Mouse (Mus musculus): ENCODE measurements around the gene Rnaset2b. TPM values are rescaled to one million over a fixed set of nuclear protein-coding genes. Genes with fewer than 3 reads are reported as not detected.
"Not testable (repeated sequence)": the region's sequence is repeated elsewhere in the genome, so short reads cannot be mapped to it uniquely, and the experiment has no call there.

The Rnaset2b gene
- polyA plus RNA-seq, 1 experiment from 2014 or later: 216 TPM

DNA sequence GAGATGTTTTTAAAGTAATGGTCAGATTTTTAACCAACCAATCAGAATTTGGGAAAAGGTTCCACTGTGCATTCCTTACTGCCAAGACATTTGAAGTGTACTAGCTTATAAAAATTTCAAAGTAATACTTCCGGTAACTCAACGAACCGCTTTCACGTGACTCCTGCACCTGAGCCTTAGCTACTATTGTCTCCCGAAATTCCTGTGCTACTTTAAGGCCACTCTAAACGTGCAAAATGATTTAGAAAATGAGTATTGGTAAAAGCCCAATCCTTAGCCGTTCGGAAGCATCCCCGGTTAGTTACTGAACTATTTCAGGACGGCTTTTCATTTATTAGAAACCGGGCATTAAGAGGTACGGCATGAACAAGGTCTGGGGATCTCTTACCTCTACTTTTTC, 10.1 kb upstream of the Rnaset2b start:
- H3K9me3 ChIP-seq (ENCODE audit: control insufficient read depth, low read length); H3K27me3 ChIP-seq (replicated peaks; ENCODE audit: control insufficient read depth, insufficient read depth, low read length); H3K36me3 ChIP-seq (ENCODE audit: control insufficient read depth, insufficient read depth, low read length); ATAC-seq (replicated peaks; ENCODE audit: low FRiP score, low TSS enrichment, low read depth); H3K4me1 ChIP-seq (replicated peaks; ENCODE audit: control insufficient read depth, insufficient read depth, low read length); H3K27ac ChIP-seq (ENCODE audit: low read depth): not testable (repeated sequence)
- Histone ChIP-seq H3K4me3 (ENCODE audit: low read depth, low read length) (peak overlapping the region; percentile 39), H3K9ac (ENCODE audit: low read length) (peak overlapping the region; percentile 51), H3K4me2 (ENCODE audit: low read length) (peak overlapping the region; percentile 43)
- peak; percentile 44 for DNase-seq (ENCODE audit: low spot score)
- under 1% methylated on average over 12 of the region's 12 CpGs for WGBS

GRCm38 (mm10) chr17:6960776-6961175, 9.7 kb upstream of the Rnaset2b start, which contains the start of gene Tagap1:
Gene Tagap1 (minus strand): TSS chr17:6961156.
- not testable (repeated sequence) for H3K36me3 ChIP-seq (ENCODE audit: control insufficient read depth, insufficient read depth, low read length); H3K27me3 ChIP-seq (replicated peaks; ENCODE audit: control insufficient read depth, insufficient read depth, low read length); ATAC-seq (replicated peaks; ENCODE audit: low FRiP score, low TSS enrichment, low read depth); H3K9me3 ChIP-seq (ENCODE audit: control insufficient read depth, low read length); H3K27ac ChIP-seq (ENCODE audit: low read depth); H3K4me1 ChIP-seq (replicated peaks; ENCODE audit: control insufficient read depth, insufficient read depth, low read length)
- Histone ChIP-seq H3K4me2 (ENCODE audit: low read length) (peak within 1 kb of the TSS; percentile 43), H3K9ac (ENCODE audit: low read length) (peak within 1 kb of the TSS; percentile 51), H3K4me3 (ENCODE audit: low read depth, low read length) (peak within 1 kb of the TSS; percentile 39)
- DNase-seq (ENCODE audit: low spot score): peak; percentile 62
- under 1% methylated on average over 37 of the region's 51 CpGs for WGBS

- not testable (repeated sequence) for H3K4me1 ChIP-seq (replicated peaks; ENCODE audit: control insufficient read depth, insufficient read depth, low read length); H3K36me3 ChIP-seq (ENCODE audit: control insufficient read depth, insufficient read depth, low read length); H3K9me3 ChIP-seq (ENCODE audit: control insufficient read depth, low read length); H3K27ac ChIP-seq (ENCODE audit: low read depth); H3K27me3 ChIP-seq (replicated peaks; ENCODE audit: control insufficient read depth, insufficient read depth, low read length); H3K9ac ChIP-seq (ENCODE audit: low read length)
- H3K4me2 ChIP-seq (ENCODE audit: low read length): peak overlapping the region; percentile 28; the same call in 1 of the 2 replicates
- peak overlapping the region; percentile 18 for H3K4me3 ChIP-seq (ENCODE audit: low read depth, low read length)
- under 1% methylated on average over 14 of the region's 48 CpGs for WGBS
- ATAC-seq (replicated peaks; ENCODE audit: low FRiP score, low TSS enrichment, low read depth) (peak; percentile 95), DNase-seq (ENCODE audit: low spot score) (peak; percentile 54)
Observed at GRCm38 (mm10) chr17:6961181-6962000, 9.0 kb upstream of the Rnaset2b start.

DNA sequence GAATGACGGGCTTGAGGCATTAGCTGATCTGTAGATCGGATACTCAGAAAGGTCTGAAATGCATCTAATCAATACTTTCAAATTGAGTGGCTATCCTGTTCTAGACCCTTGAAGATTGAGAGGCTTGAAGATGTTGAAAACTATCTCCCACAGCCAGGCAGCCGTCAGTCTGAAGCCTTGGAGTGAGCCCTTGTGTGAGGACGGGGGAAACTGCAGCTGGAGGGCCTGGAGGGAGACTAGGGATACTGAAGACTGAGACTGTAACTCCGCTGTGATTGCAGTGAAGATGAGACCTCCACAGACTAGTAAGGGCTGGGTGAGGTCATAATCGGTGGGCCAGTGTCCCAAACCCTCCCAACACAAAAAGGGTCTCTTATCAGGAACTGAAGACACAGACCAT, 8.1 kb upstream of the Rnaset2b start:
- H3K27ac ChIP-seq (ENCODE audit: low read depth); H3K4me1 ChIP-seq (replicated peaks; ENCODE audit: control insufficient read depth, insufficient read depth, low read length); ATAC-seq (replicated peaks; ENCODE audit: low FRiP score, low TSS enrichment, low read depth); H3K9me3 ChIP-seq (ENCODE audit: control insufficient read depth, low read length); H3K36me3 ChIP-seq (ENCODE audit: control insufficient read depth, insufficient read depth, low read length); H3K4me2 ChIP-seq (ENCODE audit: low read length); H3K4me3 ChIP-seq (ENCODE audit: low read depth, low read length); DNase-seq (ENCODE audit: low spot score); H3K9ac ChIP-seq (ENCODE audit: low read length); H3K27me3 ChIP-seq (replicated peaks; ENCODE audit: control insufficient read depth, insufficient read depth, low read length): not testable (repeated sequence)
- 74% methylated on average over 3 of the region's 6 CpGs for WGBS

GRCm38 (mm10) chr17:6962936-6963335, 7.5 kb upstream of the Rnaset2b start:
- not testable (repeated sequence) for H3K27ac ChIP-seq (ENCODE audit: low read depth); H3K4me3 ChIP-seq (ENCODE audit: low read depth, low read length); H3K9me3 ChIP-seq (ENCODE audit: control insufficient read depth, low read length); DNase-seq (ENCODE audit: low spot score); ATAC-seq (replicated peaks; ENCODE audit: low FRiP score, low TSS enrichment, low read depth); H3K9ac ChIP-seq (ENCODE audit: low read length); H3K4me2 ChIP-seq (ENCODE audit: low read length); H3K36me3 ChIP-seq (ENCODE audit: control insufficient read depth, insufficient read depth, low read length); H3K27me3 ChIP-seq (replicated peaks; ENCODE audit: control insufficient read depth, insufficient read depth, low read length); H3K4me1 ChIP-seq (replicated peaks; ENCODE audit: control insufficient read depth, insufficient read depth, low read length)
- WGBS: 63% methylated on average over 4 of the region's 4 CpGs

GRCm38 (mm10) chr17:6965364-6965763, 5.1 kb upstream of the Rnaset2b start:
- 13% methylated on average over 5 of the region's 6 CpGs for WGBS

GRCm38 (mm10) chr17:6967673-6968072, 2.8 kb upstream of the Rnaset2b start:
- not testable (repeated sequence) for H3K27me3 ChIP-seq (replicated peaks; ENCODE audit: control insufficient read depth, insufficient read depth, low read length); H3K36me3 ChIP-seq (ENCODE audit: control insufficient read depth, insufficient read depth, low read length); DNase-seq (ENCODE audit: low spot score); H3K4me3 ChIP-seq (ENCODE audit: low read depth, low read length); H3K4me2 ChIP-seq (ENCODE audit: low read length); H3K4me1 ChIP-seq (replicated peaks; ENCODE audit: control insufficient read depth, insufficient read depth, low read length); ATAC-seq (replicated peaks; ENCODE audit: low FRiP score, low TSS enrichment, low read depth); H3K27ac ChIP-seq (ENCODE audit: low read depth); H3K9me3 ChIP-seq (ENCODE audit: control insufficient read depth, low read length); H3K9ac ChIP-seq (ENCODE audit: low read length)
- no CpG with 5 or more reads among the region's 1 CpGs for WGBS

More at GRCm38 (mm10) chr17:6965364-6965763, 5.1 kb upstream of the Rnaset2b start:
- H3K4me2 ChIP-seq (ENCODE audit: low read length); H3K9me3 ChIP-seq (ENCODE audit: control insufficient read depth, low read length); H3K36me3 ChIP-seq (ENCODE audit: control insufficient read depth, insufficient read depth, low read length); ATAC-seq (replicated peaks; ENCODE audit: low FRiP score, low TSS enrichment, low read depth); H3K4me3 ChIP-seq (ENCODE audit: low read depth, low read length); H3K4me1 ChIP-seq (replicated peaks; ENCODE audit: control insufficient read depth, insufficient read depth, low read length); H3K27me3 ChIP-seq (replicated peaks; ENCODE audit: control insufficient read depth, insufficient read depth, low read length); H3K9ac ChIP-seq (ENCODE audit: low read length); H3K27ac ChIP-seq (ENCODE audit: low read depth): not testable (repeated sequence)
- DNase-seq (ENCODE audit: low spot score): peak; percentile 63

DNA sequence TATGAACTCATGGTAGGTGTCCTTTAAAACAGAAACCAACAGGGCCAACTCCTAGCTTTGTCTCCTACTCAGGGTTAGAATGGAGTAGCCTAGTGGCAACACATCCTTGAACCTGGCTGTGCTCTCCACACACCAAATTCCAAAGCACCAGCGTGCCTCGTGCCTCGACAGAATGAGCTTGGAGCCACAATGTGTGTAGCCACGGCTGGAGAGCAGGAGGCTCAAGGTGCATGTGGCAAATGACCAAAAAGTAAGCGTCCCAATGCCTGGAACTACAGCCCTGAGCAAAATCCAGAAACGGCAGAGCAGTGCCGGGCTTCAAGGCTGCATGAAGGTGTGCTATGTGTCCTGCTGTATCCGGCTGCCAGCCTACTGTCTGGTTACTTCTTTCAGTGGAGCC, 804 bp downstream of the Rnaset2b start:
- DNase-seq (ENCODE audit: low spot score); H3K36me3 ChIP-seq (ENCODE audit: control insufficient read depth, insufficient read depth, low read length); H3K9ac ChIP-seq (ENCODE audit: low read length); ATAC-seq (replicated peaks; ENCODE audit: low FRiP score, low TSS enrichment, low read depth); H3K4me1 ChIP-seq (replicated peaks; ENCODE audit: control insufficient read depth, insufficient read depth, low read length); H3K27ac ChIP-seq (ENCODE audit: low read depth); H3K27me3 ChIP-seq (replicated peaks; ENCODE audit: control insufficient read depth, insufficient read depth, low read length); H3K9me3 ChIP-seq (ENCODE audit: control insufficient read depth, low read length); H3K4me2 ChIP-seq (ENCODE audit: low read length); H3K4me3 ChIP-seq (ENCODE audit: low read depth, low read length): not testable (repeated sequence)
- WGBS: 90% methylated on average over 8 of the region's 8 CpGs

Data from intestine, embryonic 14.5 days (tissue).